Mouse (Mus musculus): Measurements from ENCODE around the gene Espn. TPM values are rescaled to one million over a fixed set of nuclear protein-coding genes. Genes with fewer than 3 reads are reported as not detected.

Gene Espn
- total and polyA plus RNA-seq, 2 experiments from 2014 or later: 0.47 to 0.71 TPM

DNA sequence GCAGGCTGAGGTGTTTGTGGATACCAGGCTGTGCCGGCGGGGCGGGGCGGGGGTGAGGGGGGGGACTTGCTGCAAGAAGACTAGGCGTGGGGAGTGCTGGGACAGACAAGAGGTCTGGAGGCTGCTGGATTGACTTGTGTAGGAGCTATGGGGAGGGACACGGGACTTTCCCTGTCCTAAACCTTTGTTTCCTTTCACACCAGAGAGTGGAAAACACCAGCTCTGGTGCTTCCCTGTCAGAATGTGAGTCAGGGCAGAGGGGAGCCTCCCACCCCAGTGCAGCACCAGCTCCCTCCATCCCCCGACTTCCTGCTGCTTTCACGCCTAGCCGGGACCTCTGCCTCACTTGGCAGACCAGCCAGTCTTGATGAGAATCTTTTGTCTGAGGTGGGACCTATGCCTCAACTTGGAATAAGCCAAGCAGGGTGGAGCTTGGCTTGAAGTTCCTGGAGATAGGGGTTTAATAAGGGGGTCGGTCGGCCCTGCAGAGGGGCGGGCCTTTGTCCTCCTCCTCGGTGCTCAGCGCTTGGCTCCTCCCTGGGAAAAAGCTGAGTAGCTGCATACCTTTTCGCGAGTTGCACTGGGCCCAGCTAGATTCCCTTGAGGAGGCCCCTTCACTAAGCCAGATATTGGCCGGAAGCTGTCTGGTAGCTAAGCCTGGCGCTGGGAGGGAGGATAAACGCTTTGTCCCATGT is 33.5 kb upstream of the Espn start:
- H3K4me1 ChIP-seq (ENCODE audit: insufficient read depth, low read length): peaks cover 12% of the 10 kb centered on the region
- H3K9me3 ChIP-seq (ENCODE audit: low read length): no peaks in the 10 kb centered on the region
- H3K4me3 ChIP-seq (ENCODE audit: low read length): no peak overlapping the region
- peak overlapping the region; percentile 36; the same call in 1 of the 2 replicates for H3K9ac ChIP-seq (replicated peaks; ENCODE audit: low read length)
- TF ChIP-seq CTCF (IDR thresholded peaks at IDR 0.05; ENCODE audit: low read depth): no peak
- no peaks in the 10 kb centered on the region for H3K36me3 ChIP-seq (ENCODE audit: insufficient read depth, low read length)
- ATAC-seq (peak; percentile 80), DNase-seq (ENCODE audit: low spot score) (peak; percentile 63)
- peak overlapping the region; percentile 82 for H3K27ac ChIP-seq
- peak overlapping the region; percentile 40 for H3K4me2 ChIP-seq (ENCODE audit: low read depth, low read length)
- WGBS: 7% methylated on average over 19 of the region's 19 CpGs
- H3K27me3 ChIP-seq (ENCODE audit: insufficient read depth, low read length): no peaks in the 10 kb centered on the region

- H3K36me3 ChIP-seq (ENCODE audit: insufficient read depth, low read length): no peaks in the 10 kb centered on the region
- 9% methylated on average over 3 of the region's 3 CpGs for WGBS
- H3K9me3 ChIP-seq (ENCODE audit: low read length): no peaks in the 10 kb centered on the region
- peak; percentile 71 for ATAC-seq
- no peak overlapping the region for H3K9ac ChIP-seq (replicated peaks; ENCODE audit: low read length)
- H3K27me3 ChIP-seq (ENCODE audit: insufficient read depth, low read length): no peaks in the 10 kb centered on the region
- peak overlapping the region; percentile 82 for H3K27ac ChIP-seq
- peak overlapping the region; percentile 40; the same call in 1 of the 2 replicates for H3K4me2 ChIP-seq (ENCODE audit: low read depth, low read length)
- TF ChIP-seq CTCF (IDR thresholded peaks at IDR 0.05; ENCODE audit: low read depth): peak; percentile 44
- H3K4me3 ChIP-seq (ENCODE audit: low read length): no peak overlapping the region
- peak; percentile 61 for DNase-seq (ENCODE audit: low spot score)
- peaks cover 13% of the 10 kb centered on the region for H3K4me1 ChIP-seq (ENCODE audit: insufficient read depth, low read length)
These were observed 33.0 kb upstream of the Espn start for GRCm38 (mm10) chr4:152185137-152185509.

DNA sequence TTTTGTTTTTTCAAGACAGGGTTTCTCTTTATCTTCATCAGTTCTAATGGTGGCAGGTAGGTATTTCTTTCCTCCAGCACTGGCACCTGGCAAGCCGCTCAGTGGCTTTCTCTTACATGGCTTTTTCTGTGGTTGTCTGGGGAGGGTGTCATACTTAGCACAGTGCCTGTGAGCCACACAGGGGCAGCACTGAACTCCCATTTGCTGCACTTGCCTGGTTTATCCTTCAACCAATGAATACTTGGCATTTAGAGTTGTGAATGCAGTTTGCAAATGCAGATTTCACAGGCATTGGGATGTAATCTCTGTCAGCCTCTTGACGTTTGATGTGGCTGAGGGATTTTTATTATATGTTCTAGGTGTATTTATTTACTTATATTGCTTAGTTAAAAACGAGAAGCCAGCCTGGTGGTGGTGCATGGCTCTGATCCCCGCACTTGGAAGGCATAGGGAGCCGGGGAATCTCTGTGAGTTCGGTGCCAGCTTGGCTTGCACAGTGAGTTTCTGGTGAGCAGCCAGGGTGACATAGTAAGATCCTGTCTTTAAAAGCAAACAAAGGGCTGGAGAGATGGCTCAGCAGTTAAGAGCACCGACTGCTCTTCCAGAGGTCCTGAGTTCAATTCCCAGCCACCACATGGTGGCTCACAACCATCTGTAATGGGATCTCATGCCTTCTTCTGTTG is 32.3 kb upstream of the Espn start:
- no peaks in the 10 kb centered on the region for H3K27me3 ChIP-seq (ENCODE audit: insufficient read depth, low read length)
- H3K36me3 ChIP-seq (ENCODE audit: insufficient read depth, low read length): no peaks in the 10 kb centered on the region
- H3K4me1 ChIP-seq (ENCODE audit: insufficient read depth, low read length): peaks cover 19% of the 10 kb centered on the region
- DNase-seq (ENCODE audit: low spot score) (peak; percentile 56), ATAC-seq (no peak)
- no peak overlapping the region for H3K9ac ChIP-seq (replicated peaks; ENCODE audit: low read length)
- H3K4me3 ChIP-seq (ENCODE audit: low read length): no peak overlapping the region
- 45% methylated on average over 7 of the region's 7 CpGs for WGBS
- TF ChIP-seq CTCF (IDR thresholded peaks at IDR 0.05; ENCODE audit: low read depth): peak; percentile 60
- no peaks in the 10 kb centered on the region for H3K9me3 ChIP-seq (ENCODE audit: low read length)
- H3K27ac ChIP-seq: peak overlapping the region; percentile 82; the same call in 1 of the 2 replicates
- no peak overlapping the region for H3K4me2 ChIP-seq (ENCODE audit: low read depth, low read length)

DNA sequence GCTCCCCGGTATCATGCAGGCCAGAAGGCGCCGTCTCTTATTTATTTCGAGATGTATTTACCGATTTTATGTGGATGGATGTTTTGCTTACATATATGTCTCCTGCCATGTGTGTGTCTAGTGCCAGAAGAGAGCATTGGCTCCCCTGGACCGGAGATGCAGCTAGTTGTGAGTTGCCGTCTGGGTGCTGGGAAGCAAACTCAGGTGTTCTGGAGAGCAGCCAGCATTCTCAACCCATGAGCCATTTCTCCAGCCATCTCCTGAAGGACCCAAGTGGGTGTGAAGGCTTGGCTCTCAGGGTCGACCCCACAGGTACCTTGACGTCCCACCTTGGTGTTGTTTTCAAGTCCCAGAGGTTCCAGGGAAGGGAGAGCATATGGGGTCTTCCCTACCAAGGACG is 30.0 kb upstream of the Espn start:
- no peaks in the 10 kb centered on the region for H3K27me3 ChIP-seq (ENCODE audit: insufficient read depth, low read length)
- H3K9ac ChIP-seq (replicated peaks; ENCODE audit: low read length): no peak overlapping the region
- no peak overlapping the region for H3K4me3 ChIP-seq (ENCODE audit: low read length)
- ATAC-seq (no peak), DNase-seq (ENCODE audit: low spot score) (no peak)
- no peaks in the 10 kb centered on the region for H3K9me3 ChIP-seq (ENCODE audit: low read length)
- no peaks in the 10 kb centered on the region for H3K36me3 ChIP-seq (ENCODE audit: insufficient read depth, low read length)
- WGBS: 89% methylated on average over 10 of the region's 10 CpGs
- TF ChIP-seq CTCF (IDR thresholded peaks at IDR 0.05; ENCODE audit: low read depth): no peak
- H3K4me1 ChIP-seq (ENCODE audit: insufficient read depth, low read length): peaks cover 25% of the 10 kb centered on the region
- no peak overlapping the region for H3K27ac ChIP-seq
- H3K4me2 ChIP-seq (ENCODE audit: low read depth, low read length): no peak overlapping the region

- TF ChIP-seq CTCF (IDR thresholded peaks at IDR 0.05; ENCODE audit: low read depth): no peak
- 85% methylated on average over 16 of the region's 16 CpGs for WGBS
- H3K27me3 ChIP-seq (ENCODE audit: insufficient read depth, low read length): 0 out of 2 replicates have a peak, but pooled peaks cover 2% of the 10 kb centered on the region
These were observed 27.9 kb upstream of the Espn start for GRCm38 (mm10) chr4:152179946-152180660.

DNA sequence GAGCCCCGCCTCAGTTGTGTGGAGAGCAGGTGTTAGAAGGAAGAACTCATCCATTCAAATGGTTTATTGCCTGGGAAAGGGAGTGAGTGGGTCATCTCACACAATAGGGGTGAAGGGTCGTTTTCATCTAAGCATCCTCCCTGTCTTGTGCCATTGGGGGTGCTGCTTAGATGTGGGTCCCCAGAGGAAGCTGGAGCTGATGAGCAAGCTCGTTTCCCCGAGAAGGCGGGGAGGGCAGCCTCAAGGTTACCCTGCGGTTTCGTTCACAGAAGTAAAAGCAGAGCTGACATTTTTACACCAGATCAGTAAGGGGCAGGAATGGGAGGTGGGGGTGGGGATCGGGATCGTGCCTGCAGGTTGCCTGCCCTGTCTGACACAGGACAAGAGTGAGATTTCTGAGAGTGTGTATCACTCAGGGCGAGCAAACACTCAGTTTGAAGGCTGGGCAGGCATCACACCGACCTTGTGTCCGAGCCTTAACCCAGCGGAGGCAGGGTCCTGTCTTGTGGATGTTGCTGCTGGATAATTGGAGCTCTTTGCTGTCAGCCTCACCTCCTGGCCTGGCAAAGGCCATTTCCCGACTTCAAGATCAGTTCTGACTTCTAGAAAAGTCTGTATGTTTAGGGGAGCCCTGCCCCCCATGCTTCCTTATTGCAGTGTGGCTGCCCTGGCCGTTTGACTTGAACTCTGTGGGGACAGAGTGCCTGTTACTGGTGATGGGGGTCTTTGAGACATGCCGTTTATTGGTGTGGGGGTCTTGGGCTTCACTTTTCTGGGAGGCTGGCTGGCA is 26.9 kb upstream of the Espn start:
- 18% methylated on average over 16 of the region's 16 CpGs for WGBS
- DNase-seq (ENCODE audit: low spot score): peak; percentile 27

More at GRCm38 (mm10) chr4:152179946-152180660, 27.9 kb upstream of the Espn start:
- no peak overlapping the region for H3K27ac ChIP-seq
- no peak for ATAC-seq
- H3K4me1 ChIP-seq (ENCODE audit: insufficient read depth, low read length): peaks cover 13% of the 10 kb centered on the region
- peak overlapping the region; percentile 75 for H3K4me2 ChIP-seq (ENCODE audit: low read depth, low read length)
- peak overlapping the region; percentile 52; the same call in 1 of the 2 replicates for H3K4me3 ChIP-seq (ENCODE audit: low read length)
- no peak overlapping the region for H3K9ac ChIP-seq (replicated peaks; ENCODE audit: low read length)
- H3K9me3 ChIP-seq (ENCODE audit: low read length): no peaks in the 10 kb centered on the region
- no peaks in the 10 kb centered on the region for H3K36me3 ChIP-seq (ENCODE audit: insufficient read depth, low read length)
- DNase-seq (ENCODE audit: low spot score): no peak

More for the DNA sequence above, 26.9 kb upstream of the Espn start:
- H3K4me3 ChIP-seq (ENCODE audit: low read length): peak overlapping the region; percentile 52
- ATAC-seq: no peak
- no peak for TF ChIP-seq CTCF (IDR thresholded peaks at IDR 0.05; ENCODE audit: low read depth)
- H3K4me2 ChIP-seq (ENCODE audit: low read depth, low read length): peak overlapping the region; percentile 75
- no peaks in the 10 kb centered on the region for H3K36me3 ChIP-seq (ENCODE audit: insufficient read depth, low read length)
- peak overlapping the region; percentile 67 for H3K9ac ChIP-seq (replicated peaks; ENCODE audit: low read length)
- H3K27ac ChIP-seq: peak overlapping the region; percentile 89; the same call in 1 of the 2 replicates
- H3K4me1 ChIP-seq (ENCODE audit: insufficient read depth, low read length): peaks cover 13% of the 10 kb centered on the region
- H3K9me3 ChIP-seq (ENCODE audit: low read length): no peaks in the 10 kb centered on the region
- H3K27me3 ChIP-seq (ENCODE audit: insufficient read depth, low read length): 0 out of 2 replicates have a peak, but pooled peaks cover 2% of the 10 kb centered on the region

All from hindbrain, postnatal 0 days (tissue).